Mouse (Mus musculus): ENCODE data around the gene Rpl37a. TPM values are rescaled to one million over a fixed set of nuclear protein-coding genes. Genes with fewer than 3 reads are reported as not detected.

Gene Rpl37a
- total RNA-seq, 2 experiments from 2014 or later, result 447 to 533 TPM

DNA sequence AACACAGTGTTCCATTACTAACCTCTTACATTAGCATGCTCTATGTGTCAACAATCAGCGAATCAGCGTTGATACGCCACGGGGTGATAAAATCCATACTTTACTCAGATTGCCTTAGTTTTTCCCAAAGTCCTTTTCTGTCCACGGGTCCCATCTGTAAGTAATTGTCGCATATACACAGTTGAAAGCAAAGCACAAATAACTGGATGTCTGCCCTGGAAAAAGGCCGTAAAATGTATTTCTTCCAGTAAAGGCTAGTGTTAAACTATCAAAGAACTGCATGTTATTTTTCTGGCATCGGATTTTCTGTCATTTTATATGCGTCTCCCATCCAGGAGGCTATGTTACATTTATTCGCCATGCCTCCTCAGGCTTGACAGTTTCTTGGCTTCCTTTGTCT, 19.0 kb downstream of the Rpl37a start:
- intact Hi-C loops (cut with DNase I), result no loop called here
- no peak for DNase-seq

DNA sequence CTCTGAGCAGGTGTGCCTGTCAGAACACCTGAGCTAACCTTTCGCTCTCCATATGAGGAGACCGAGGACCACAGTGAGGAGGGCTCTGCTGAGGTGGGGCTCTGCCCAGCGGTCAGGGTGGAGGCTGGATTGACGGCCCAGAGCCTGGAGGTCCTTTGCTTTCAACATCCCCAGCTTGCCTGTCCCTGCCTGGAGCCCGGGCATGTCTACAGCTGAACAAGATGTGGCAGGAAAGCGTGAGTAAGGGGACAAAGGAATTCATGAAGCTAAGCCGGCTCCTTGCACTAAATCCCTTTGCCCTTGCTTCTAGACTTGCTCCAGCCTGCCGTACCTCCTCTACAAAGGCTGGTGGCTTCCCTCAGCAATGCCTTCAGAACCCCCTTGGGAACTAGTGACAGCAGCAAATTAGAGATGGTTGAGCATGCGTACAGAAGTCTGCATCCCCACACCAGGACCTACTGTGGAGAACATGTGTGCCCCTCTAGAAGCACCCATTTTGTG, 22.2 kb downstream of the Rpl37a start:
- no peak for DNase-seq
- intact Hi-C loops (cut with DNase I), result no loop called here

DNA sequence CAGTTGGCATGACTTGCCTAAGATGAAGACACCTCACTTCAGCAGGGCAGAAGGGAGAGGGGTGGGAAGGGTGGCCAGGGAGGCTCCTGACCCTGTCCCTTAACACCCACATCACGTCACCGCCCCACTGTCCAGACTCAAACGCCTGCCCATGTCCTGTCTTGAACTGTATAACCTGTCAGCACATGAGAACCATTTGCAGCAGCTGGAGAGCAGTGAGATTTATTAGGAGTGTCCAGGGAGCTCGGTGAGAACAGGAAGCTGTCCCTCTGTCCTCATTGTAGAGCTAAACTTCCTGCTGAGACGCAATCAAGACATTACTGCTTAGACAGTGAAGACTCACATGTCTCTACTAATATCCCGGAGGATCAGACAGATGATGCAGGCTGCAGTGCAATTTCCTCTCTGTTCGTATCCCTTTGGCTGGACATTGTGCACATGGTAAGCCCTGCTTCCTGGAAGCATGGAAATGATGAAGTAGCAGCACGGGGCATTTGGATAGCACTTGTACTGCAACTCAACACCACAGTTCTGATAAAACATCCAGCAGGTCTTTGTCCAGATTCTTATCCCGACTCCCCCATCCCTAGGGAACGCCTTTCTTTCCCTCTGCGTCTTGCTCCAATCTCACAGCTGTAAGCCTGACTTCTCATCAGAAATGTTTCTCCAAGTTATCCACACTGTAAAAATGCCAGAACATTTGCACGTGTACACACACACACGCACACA, 25.5 kb downstream of the Rpl37a start:
- intact Hi-C loops (cut with DNase I), result no loop called here

DNA sequence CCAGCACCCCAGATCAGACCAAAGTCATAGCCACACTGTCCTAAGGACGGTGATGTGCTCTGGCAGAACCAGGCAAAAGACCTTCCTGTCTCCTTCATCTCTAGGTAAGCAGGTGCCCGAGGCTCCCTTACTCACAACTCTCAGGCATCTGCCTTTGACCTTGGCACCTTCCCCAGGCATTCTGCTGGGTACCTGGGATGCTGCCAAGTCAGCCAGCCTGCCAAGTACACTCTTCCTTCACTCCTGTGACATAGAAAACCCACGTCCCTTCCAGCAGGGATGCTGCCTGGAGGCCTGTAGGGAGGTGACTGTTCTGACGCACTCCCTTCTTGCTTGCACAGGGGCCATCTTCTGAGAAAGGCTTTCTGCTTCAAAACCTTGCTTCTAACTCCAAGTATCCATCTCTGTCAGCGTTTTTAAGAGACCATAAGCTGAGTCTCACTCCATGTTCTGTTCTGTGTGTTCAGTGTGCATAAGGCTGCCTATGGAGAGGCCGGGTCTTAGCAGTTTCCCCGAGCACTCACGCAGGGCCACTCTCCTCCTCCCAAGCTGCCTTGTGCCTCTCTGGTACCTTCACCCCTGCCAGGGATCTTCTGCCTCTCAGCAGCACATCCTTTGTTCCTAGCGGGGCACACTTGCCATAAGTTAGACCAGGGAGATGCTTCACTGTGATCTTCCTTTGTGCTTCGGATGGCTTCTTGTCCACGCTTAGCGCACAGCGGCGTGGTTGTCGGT, 28.0 kb downstream of the Rpl37a start:
- no peak for DNase-seq
- intact Hi-C loops (cut with DNase I), result no loop called here

More for the DNA sequence above, 25.5 kb downstream of the Rpl37a start:
- DNase-seq, result no peak

DNA sequence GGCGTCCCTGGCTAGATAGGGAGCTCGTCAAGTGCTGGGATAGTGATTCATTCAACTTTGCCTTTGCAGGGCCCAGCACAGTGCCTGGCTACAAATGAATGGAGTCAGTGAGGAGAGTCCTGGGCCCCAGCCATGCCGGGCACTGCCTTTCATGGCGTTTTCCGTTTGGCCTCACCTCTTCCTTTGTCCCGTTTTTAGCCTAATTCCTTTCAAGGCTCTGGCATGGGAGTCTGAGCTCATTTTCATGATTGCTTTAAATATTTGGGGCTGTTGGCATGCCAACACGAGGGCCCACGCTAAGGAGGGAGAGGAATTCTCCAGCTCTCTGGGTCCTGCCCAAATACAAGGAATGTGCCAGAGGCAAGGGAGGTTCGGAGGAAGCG, 28.6 kb downstream of the Rpl37a start:
- no peak for DNase-seq
- intact Hi-C loops (cut with DNase I), result no loop called here

DNA sequence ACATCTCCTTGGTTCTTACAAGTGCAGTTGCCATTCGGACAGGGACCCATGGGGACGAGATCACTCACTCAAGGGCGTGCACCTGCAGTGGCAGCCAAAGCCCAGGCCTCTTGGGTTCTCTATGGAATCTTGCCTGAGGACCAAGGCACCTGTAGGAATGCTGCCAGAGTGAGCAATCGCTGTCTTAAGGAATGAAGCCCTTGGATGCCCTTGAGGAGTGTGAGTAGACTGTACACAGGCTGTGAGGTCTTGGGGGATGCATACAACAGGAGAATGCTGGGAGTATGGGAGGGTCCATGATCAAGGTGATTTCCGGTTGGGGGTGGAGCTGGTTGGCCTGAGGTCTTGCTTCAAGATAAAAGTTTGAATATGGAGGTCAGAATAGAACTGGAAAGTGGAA, 30.3 kb downstream of the Rpl37a start:
- intact Hi-C loops (cut with DNase I), result no loop called here
- no peak for DNase-seq

DNA sequence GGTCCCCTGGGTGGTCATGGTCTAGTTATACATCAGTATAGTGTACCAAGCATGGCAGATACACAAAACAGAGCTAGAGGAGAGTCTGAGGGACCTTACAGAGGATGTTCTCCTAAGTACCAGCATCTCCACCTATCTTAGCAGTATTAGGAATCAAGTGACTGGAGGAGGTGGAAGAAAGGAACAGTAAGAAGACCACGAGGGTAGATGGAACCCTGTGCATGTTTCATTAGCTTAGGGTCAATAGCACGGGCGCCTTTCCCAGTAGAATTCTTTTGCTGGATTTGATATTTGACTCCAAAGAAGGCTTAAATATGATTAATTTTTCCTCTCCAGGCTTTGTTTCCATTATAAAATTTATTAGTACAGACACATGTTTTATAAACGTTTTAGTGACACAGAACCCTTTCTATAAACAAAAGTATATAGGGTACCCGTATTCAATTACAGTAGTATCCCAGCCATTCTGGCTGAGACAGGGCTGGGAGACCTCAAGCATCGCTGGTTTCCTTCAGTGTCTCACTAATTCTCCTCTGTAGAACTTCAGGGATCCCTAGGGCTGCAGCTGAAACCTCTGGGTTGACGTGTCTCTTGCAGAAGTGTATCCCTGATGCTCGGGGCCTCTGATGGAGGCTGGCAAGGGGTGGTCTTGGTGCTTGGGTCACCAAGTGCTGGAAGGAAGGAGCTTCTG, 33.9 kb downstream of the Rpl37a start:
- no peak for DNase-seq
- intact Hi-C loops (cut with DNase I), result no loop called here

DNA sequence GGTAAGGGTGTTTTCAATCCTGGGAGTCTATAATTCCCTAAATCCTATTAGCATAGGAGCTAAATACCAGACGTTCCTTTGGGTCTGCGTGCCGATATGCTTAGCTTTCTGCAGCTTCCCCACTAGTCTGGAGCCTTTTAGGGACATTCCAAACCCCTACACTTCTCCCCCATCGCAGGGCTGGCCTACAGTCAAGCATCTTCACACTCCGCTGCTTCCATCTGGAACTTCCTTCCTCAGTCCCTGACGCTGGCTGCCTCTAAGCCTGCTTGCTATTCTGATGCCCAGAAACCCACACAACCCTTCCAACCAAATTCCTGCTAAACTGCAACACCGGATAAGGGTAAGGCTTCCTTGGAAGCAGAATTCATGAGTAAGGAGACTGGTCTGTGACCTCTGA, 35.3 kb downstream of the Rpl37a start:
- intact Hi-C loops (cut with DNase I), result no loop called here
- no peak for DNase-seq

DNA sequence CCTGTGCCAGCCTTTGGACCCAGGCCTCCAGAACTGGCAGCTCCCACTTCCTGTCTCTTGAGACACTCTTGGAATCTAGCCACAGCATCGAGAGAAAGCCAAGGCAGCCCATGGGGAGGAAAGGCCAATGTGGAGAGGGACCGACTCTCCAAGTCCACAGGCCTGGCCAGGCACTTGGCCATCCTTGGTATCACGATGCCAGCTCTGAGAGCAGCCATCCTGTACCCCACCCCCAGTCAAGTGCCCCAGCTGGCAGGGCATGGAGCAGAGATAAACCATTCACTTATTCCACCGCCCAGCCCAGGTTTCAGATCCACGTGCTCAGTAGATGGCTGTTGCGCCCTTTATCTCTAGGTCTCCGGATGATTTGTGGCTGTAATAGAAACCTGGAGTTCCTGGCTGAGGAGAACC, 40.3 kb downstream of the Rpl37a start:
- intact Hi-C loops (cut with DNase I), result no loop called here
- DNase-seq, result peak in 1 of 2 experiments; percentile 27

DNA sequence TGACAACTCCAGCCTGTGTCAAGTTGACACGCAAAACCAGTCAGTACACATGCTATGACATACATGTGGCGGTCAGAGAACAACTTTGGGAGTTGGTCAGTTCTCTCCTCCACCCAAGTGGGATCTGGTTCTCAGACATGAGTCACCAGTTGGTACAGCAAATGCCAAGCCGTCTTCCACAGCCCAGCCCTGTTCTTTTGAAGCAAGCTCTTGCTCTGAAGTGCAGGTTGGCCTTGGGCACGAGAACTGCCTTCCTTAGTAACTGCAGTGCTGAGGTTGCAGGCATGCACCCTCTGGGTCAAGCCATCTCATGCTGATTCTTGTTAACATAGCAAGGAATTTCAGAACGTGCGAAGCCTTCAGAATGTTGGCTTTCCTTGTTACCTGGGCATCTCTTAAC, 42.1 kb downstream of the Rpl37a start:
- intact Hi-C loops (cut with DNase I), result no loop called here
- no peak for DNase-seq

DNA sequence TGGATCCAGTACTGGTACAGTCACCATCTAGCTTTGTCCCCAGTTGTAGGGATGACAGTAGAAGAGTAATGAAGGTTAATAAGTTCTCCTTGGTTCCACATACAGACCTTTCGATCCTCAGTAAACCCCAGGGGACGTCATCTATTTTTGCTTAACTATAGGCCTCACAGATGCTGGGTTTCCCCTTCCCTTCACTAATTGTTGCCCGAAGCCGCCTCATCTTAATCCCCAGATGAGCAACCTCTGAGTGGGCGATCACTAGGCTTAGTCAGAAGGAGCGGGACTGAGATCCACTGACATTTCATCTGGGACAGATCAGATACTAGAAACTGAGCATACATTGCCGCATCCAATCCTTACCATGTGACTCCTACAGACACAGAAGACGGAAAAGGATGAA, 44.1 kb downstream of the Rpl37a start:
- intact Hi-C loops (cut with DNase I), result no loop called here
- no peak for DNase-seq

DNA sequence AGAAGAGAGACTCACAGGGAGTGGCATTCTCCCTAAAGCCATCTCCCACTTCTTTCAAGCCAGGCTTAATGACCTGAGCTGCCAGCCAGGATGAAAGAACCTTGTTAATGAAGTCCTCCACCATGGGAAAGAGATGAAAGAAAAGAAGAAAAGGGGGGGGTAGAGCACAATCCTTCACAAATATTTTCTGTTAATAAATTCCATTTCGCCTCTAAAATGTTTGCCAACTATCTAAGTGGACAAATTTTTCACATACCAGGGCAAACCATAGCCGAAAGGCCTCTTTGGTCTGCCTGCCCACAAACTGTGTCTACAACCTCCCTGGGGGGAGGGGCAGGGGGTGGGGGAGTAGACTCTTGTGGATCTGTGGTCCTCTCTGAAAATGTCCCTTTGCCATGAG, 44.7 kb downstream of the Rpl37a start:
- no peak for DNase-seq
- intact Hi-C loops (cut with DNase I), result no loop called here

DNA sequence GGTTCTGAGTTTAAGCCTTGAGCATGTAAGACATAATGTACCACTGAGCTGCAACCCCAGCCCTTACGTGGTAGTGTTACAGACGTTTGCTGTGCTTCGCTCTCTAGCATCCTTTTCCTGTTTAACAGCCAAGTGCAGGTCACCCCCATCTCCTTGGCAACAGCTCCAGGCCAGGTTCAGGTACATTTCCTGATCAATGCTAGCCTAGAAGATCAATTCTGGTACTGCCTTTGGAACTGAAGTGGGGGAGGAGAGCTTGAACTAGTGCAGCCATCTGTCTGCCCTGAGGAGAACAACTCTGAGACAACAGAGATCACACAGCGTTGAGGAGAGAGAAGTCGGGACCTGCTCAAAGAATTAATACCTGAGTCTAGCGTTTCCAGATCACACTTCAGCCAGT, 48.7 kb downstream of the Rpl37a start:
- intact Hi-C loops (cut with DNase I), result no loop called here
- DNase-seq, result no peak

Other genes with a start within 250 kb of the Rpl37a start
- under 1 TPM; 0.12 to 0.18 TPM for gene March4, start 174.4 kb upstream of the Rpl37a start, total RNA-seq (2021)
- 10 to 100 TPM; 19.1 to 20.5 TPM for gene Smarcal1, start 128.0 kb upstream of the Rpl37a start, total RNA-seq (2021)
- gene Ankar, start 10.7 kb upstream of the Rpl37a start, total RNA-seq (2021), result not detected
- under 1 TPM; 0.38 to 0.64 TPM for gene Igfbp2, start 113.2 kb downstream of the Rpl37a start, total RNA-seq (2021)
- gene Igfbp5, start 163.6 kb downstream of the Rpl37a start, total RNA-seq (2021), result 100 to 1,000 TPM; 159 to 169 TPM

All from gastrocnemius, postnatal 36 days (tissue).